8 mouse cellular contexts compared by ENCODE assay signal in genomic region chr2:90579728-90580235, GRCm38 (mm10). TPM values are rescaled to one million over a fixed set of nuclear protein-coding genes. Genes with fewer than 3 reads are reported as not detected.
DNase-seq lines count a peak whose midpoint lies in the region; ATAC-seq lines count a peak whose summit lies in the region.

No protein-coding gene starts in this region.

- peak overlapping the region; percentile 86 for H3K27ac ChIP-seq in intestine, embryonic 14.5 days (ENCODE audit: low read depth)
- H3K27ac ChIP-seq in liver, embryonic 13.5 days = peak overlapping the region; percentile 76

- peak overlapping the region; percentile 80 for H3K4me3 ChIP-seq in intestine, embryonic 14.5 days (ENCODE audit: low read depth, low read length)
- H3K4me3 ChIP-seq in liver, embryonic 13.5 days (replicated peaks) = peak overlapping the region; percentile 78

- peak; percentile 15 to 69 for DNase-seq in urinary bladder, adult 18-20 months (ENCODE audit: low spot score in 2 of 2)
- no peak for DNase-seq in urinary bladder, postnatal 10 days (ENCODE audit: low spot score)
- peak; percentile 81 to 82 for DNase-seq in cerebellum, postnatal 14 days
- DNase-seq in gastrocnemius, postnatal 10 days = peak; percentile 72
- no peak for DNase-seq in intestine, embryonic 14.5 days (ENCODE audit: low spot score)
- DNase-seq in liver, embryonic 13.5 days = peak; percentile 46
- peak; percentile 28 for DNase-seq in naive thymus-derived CD4-positive, alpha-beta T cell, adult 2 months (ENCODE audit: low read depth)
- peak; percentile 43 for DNase-seq in thymus, postnatal 14 days

- WGBS in intestine, embryonic 14.5 days = under 1% methylated on average over 44 of the region's 44 CpGs
- WGBS in liver, embryonic 13.5 days (ENCODE audit: insufficient replicate concordance) = 0% methylated on average over 44 of the region's 44 CpGs

- H3K9me3 ChIP-seq in intestine, embryonic 14.5 days (ENCODE audit: control insufficient read depth, low read length) = no peaks in the 10 kb centered on the region
- H3K9me3 ChIP-seq in liver, embryonic 13.5 days (replicated peaks) = no peaks in the 10 kb centered on the region

- H3K27me3 ChIP-seq in intestine, embryonic 14.5 days (replicated peaks; ENCODE audit: control insufficient read depth, insufficient read depth, low read length) = no peaks in the 10 kb centered on the region
- peaks cover 2% of the 10 kb centered on the region; the same call in 1 of the 2 replicates for H3K27me3 ChIP-seq in liver, embryonic 13.5 days

- peak; percentile 49 for ATAC-seq in intestine, embryonic 14.5 days (replicated peaks; ENCODE audit: low FRiP score, low TSS enrichment, low read depth)
- peak; percentile 60 for ATAC-seq in liver, embryonic 13.5 days (ENCODE audit: low read depth)

- H3K4me2 ChIP-seq in intestine, embryonic 14.5 days (ENCODE audit: low read length) = peak overlapping the region; percentile 82
- H3K4me2 ChIP-seq in liver, embryonic 13.5 days = peak overlapping the region; percentile 100

- H3K9ac ChIP-seq in intestine, embryonic 14.5 days (ENCODE audit: low read length) = peak overlapping the region; percentile 78
- peak overlapping the region; percentile 92 for H3K9ac ChIP-seq in liver, embryonic 13.5 days

- peaks cover 13% of the 10 kb centered on the region for H3K4me1 ChIP-seq in intestine, embryonic 14.5 days (replicated peaks; ENCODE audit: control insufficient read depth, insufficient read depth, low read length)
- H3K4me1 ChIP-seq in liver, embryonic 13.5 days (replicated peaks) = peaks cover 71% of the 10 kb centered on the region

- H3K36me3 ChIP-seq in intestine, embryonic 14.5 days (ENCODE audit: control insufficient read depth, insufficient read depth, low read length) = no peaks in the 10 kb centered on the region
- no peaks in the 10 kb centered on the region for H3K36me3 ChIP-seq in liver, embryonic 13.5 days

RNA-seq across cellular contexts. Expression of gene Ptprj, which starts 0.7 kb away (rescaled TPM):
- 1 to 10 TPM; 7.5 to 9.5 TPM for total RNA-seq in gastrocnemius, postnatal 10 days (2021)
- 8.3 and 8.5 TPM in 2 replicates for polyA plus RNA-seq in intestine, embryonic 14.5 days (2014; fragmentation: Nextera tagmentation; extraction: Ambion mirVana)
- polyA plus RNA-seq in liver, embryonic 13.5 days (2015; fragmentation: Nextera tagmentation; extraction: Ambion mirVana) = 1.7 and 1.9 TPM in 2 replicates

Comparison
In these comparisons a context has a peak if more than half of its experiments do, and no peak if none do; other contexts are left out.
1. DNase-seq: peak in urinary bladder, adult 18-20 months (2 of 2), cerebellum, postnatal 14 days (2 of 2), gastrocnemius, postnatal 10 days (single experiment), liver, embryonic 13.5 days (single experiment), naive thymus-derived CD4-positive, alpha-beta T cell, adult 2 months (single experiment) and thymus, postnatal 14 days (single experiment); none in urinary bladder, postnatal 10 days (single experiment) and intestine, embryonic 14.5 days (single experiment).